Mouse (Mus musculus) left cerebral cortex, postnatal 25 days (tissue): ENCODE results near the gene Zfp422. TPM values are rescaled to one million over a fixed set of nuclear protein-coding genes. Genes with fewer than 3 reads are reported as not detected.
A peak's percentile ranks its signal among the peaks of the same experiment; 100 is the strongest.
"Not testable (repeated sequence)": the region's sequence is repeated elsewhere in the genome, so short reads cannot be mapped to it uniquely, and the experiment has no call there.

Experiments
- DNase-seq, 2 experiments: peaks; one replicate each; pipeline ENCODE4 v3.0.0; 2022; ENCODE audit warnings: low spot score in 2 of 2, mixed read lengths in 1 of 2
- intact Hi-C: fragments of 180-260 bp; cut with DNase I; formaldehyde crosslinking; loops from one replicate; pipeline ENCODE4 v1.15.1; 2025
- total RNA-seq, 2 experiments: library from RNA; stranded (reverse); gene quantifications; 2 replicates each; pipeline ENCODE4 v1.2.3; 2021

Gene Zfp422
- total RNA-seq, 2 experiments from 2014 or later, result 23.2 to 24.2 TPM

DNA sequence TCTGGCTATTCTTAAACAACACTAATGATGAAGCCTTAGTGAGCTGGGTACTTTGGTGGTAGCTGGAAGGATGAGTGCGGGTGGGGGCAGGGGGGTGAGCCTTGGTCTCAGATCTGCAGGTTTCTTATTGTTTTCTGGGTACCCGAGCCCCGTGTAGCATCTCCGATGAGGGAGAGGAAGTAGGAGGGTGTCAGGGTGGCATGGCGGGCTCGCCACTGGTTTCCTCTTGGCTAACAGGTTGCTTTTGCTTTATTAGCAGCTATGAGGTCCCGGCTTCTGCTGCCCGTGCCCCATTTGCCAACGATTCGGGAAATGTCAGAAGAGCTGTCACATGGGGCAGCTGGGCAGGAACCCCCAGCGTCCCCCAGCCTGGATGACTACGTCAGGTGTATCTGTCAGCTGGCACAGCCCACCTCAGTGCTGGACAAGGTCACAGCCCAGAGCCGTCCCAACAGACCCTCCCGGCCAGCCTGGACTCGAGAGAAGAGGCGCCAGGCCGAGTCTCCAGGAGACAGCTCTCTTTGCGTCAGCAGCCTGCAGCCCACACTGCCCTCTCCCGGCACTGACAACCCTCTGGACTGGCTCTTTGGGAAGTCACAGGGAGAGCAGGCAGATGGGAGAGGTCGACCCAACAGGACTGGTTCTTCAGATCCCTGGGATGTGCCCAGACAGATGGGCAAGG is 22.8 kb upstream of the Zfp422 start:
- no peak for DNase-seq
- intact Hi-C loops, result loop anchor here (5.0 to 10.0 kb wide), 2 partner anchors 113 to 516 kb away; partner anchors contain the start of gene Cxcl12

DNA sequence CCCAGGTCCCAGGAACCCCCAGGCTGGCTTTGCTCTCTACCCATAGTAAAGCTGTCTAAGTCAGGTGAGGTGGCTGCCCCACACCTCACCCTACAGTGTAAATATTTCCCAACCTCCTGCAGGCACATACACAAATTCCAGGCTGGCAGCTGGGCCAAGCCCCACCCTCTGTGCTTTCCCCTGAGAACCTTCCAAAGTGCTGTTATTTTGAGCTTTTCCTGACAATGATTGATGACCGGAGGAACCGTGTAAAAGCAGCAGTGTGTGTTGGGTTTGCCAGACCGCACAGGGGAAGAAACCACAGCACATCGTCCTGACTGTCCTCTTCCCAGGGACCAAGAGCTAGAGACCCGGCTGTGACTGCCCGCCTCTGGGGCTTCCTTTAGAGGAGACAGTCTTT is 21.6 kb upstream of the Zfp422 start, which contains the start of gene Depp1:
Depp1 (plus strand) TSS at position 204 of the 400 bp plus-strand sequence.
- intact Hi-C loops, result loop anchor here (5.0 to 10.0 kb wide), 2 partner anchors 114 to 517 kb away; partner anchors contain the start of gene Cxcl12

DNA sequence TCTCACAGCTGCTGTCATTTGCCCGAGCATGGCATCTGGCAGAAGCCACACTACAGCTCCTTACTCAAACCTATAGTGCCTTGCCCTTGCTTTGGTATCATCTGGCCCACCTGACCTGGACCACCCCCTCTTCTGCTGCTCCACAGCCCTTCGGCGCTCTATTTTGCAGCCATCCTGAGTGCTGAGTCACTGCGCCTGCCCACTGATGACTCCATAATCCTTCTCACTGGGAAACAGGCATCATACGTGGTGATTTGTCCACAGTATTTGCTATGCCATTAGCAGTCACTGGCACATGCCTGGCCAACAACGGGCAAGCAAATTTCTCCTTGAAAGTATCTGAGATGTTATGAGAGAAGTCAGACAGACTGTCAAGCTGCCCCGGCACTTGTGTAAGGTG is 21.0 kb upstream of the Zfp422 start:
- DNase-seq, result no peak
- intact Hi-C loops, result loop anchor here (5.0 to 10.0 kb wide), 3 partner anchors 115 to 517 kb away; partner anchors contain the start of gene Cxcl12

More for the DNA sequence above, 21.6 kb upstream of the Zfp422 start, which contains the start of gene Depp1:
- no peak for DNase-seq

DNA sequence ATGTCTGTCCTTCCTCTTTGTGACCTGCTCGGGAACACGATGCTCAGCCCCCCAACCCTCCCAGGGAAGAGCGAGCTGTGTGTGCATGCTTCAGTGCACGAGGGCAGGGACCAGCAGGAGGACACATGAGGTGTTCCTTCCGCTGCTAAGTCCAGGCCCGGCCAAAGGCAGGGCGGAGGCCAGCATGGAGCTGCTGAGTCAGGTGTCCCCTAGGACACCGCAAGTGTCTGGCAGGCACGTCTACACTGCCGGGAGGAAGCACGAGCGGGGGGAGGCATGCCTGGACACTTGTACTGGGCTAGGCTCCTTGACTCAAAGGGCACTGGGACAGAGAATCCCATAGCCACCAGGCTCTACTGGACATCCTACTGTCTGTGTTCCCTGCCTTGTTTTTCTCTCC is 19.0 kb upstream of the Zfp422 start:
- intact Hi-C loops, result loop anchor here (10.0 kb wide), 1 partner anchor 257 kb away; no protein-coding TSS in a partner anchor
- no peak for DNase-seq

DNA sequence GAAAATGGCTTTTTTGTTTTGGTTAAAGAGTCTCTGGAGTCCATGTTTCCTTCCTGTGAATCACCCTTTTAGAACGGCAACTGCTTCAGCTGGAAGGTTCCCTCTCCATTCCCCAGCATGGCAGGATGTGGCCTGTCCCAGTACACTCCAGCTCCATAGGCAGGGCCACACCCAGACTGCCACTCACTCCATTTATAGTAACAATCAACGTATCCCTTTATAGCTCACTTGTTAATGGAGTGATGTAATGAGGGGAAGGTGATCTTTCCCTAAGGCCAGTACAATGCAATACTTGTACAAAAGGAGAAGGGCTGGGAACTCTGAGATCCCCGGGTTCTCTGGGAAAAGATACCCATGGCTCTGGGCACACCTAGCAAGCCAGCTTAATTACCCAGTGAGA is 15.5 kb upstream of the Zfp422 start:
- DNase-seq, result no peak
- intact Hi-C loops, result loop anchor here (10.0 kb wide), 1 partner anchor 260 kb away; no protein-coding TSS in a partner anchor

DNA sequence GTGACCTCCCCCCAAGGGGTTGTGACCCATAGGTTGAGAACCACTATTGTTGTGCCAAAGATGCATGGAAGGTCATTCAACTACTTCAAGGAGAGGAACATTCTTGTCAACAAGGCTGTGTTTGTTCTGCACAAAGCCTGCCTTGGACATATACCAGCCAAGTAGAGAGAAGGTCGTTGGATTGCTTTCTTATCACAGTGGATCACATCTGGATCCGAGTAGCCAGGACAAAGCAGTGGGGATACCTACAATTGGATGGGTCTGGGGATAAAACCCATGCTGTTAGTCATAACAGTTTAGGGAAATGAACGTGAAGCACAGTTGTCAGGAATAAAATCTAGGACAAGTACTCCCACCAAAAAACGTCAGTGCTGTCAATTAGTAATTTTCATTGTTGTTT is 15.1 kb upstream of the Zfp422 start:
- DNase-seq, result no peak
- intact Hi-C loops, result loop anchor here (10.0 kb wide), 1 partner anchor 261 kb away; no protein-coding TSS in a partner anchor

DNA sequence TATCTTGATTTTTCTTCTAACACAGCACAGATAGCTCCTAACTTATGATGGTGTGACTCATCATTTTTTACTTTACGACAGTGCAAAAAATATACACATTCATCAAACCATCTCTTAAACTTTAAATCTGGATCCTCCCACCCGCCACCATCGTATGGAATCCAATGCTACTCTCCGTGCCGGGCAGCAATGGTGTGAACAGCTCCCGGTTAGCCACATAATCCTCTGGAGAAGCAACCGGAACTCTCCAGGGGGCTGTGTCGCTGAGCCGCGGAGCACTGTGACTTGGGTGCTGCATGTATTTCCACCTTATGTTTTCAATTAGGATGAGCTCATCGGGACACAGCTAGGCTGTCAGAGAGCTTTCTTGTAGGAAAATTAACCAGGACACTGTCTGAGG is 14.1 kb upstream of the Zfp422 start:
- peak; percentile 61 to 95 for DNase-seq
- intact Hi-C loops, result loop anchor here (10.0 kb wide), 1 partner anchor 262 kb away; no protein-coding TSS in a partner anchor

DNA sequence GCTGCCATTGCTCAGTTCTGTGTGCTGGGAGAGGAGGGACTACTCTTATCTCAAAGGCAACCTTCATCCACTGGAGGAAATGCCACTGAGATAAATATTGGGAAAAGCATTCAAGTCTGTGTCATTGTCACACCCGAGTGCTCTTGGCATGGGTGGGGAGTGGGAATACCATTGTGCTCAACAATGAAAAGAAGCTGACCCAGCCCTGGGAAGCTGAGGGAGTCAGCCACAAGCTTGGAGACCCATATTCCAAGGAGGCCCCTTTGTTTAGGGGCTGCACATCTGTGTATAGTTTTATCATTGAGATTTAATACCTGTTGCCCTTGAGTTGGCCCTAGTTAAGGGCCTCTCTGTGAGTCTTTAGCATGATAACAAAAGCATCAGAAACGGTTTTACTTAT is 10.9 kb upstream of the Zfp422 start:
- no peak for DNase-seq
- intact Hi-C loops, result loop anchor here (10.0 kb wide), 1 partner anchor 265 kb away; no protein-coding TSS in a partner anchor

DNA sequence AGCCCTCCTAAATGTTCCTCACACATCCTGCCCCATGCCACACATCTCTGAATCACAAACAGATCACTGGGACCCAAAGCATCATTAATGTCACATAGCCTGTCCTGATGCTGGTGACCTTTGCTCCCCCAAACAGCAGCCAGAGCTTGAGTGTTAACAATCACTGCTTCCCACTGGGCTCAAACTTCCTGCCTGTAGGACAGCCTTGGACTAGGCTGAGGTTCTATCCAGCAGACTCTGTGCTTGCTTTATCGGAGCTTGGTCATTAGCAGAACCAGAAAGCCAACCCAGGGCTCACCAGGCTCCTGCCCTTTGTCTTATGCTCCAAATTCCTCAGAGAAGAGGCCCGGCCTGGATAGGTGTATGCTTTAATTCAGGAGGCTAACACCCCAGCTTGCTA is 10.1 kb upstream of the Zfp422 start:
- DNase-seq, result no peak
- intact Hi-C loops, result no loop called here

DNA sequence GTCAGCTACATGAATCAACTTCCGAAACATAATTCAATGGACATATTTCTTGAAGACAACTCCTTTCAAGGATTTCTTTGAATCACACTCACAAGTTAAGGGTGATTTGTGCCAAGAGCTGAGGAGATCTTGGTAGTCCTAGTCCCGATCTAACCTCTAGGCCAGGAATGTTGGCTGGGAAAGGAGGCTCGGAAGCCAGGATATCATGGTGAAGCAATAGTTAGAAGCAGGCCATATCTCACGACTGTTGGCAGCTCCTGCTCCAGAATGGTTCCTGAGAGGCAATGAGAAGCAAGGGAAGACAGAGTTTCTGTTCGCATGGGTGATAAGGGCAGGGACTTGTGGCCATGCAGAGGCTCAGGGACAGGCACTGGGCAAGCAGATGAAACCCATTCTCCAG is 8.7 kb upstream of the Zfp422 start:
- no peak for DNase-seq
- intact Hi-C loops, result no loop called here

DNA sequence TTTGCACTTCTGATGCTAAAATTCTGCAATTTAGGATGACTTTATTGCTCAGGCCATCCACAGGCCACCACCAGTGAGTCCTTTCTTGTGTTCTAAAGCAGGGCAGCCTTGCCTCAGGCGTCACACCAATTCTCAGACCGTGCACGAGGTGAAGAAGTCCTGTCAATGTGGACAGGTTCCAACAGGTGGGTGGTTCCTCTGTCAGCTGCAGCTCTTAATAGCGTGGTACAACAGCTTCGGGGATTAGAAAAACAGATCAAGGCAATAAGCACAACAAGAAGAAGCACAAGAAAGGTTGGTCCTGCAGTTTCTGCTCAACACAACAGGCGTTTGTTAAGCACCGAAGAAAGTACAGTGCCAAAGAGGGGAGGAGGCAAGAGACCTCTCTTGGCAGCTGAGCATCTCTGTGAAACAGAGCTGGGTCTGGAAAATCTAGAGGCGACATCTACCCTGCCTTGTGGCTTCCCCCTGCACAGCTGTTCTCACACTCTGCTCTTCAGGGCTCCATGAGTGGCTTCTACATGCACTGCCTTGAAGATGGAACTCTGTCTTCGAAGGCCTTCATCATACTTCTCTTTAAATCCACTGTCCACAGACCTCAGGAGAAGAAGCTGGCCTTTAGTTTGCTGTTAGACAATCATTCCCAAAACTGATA is 7.9 kb upstream of the Zfp422 start:
- intact Hi-C loops, result no loop called here
- no peak for DNase-seq

DNA sequence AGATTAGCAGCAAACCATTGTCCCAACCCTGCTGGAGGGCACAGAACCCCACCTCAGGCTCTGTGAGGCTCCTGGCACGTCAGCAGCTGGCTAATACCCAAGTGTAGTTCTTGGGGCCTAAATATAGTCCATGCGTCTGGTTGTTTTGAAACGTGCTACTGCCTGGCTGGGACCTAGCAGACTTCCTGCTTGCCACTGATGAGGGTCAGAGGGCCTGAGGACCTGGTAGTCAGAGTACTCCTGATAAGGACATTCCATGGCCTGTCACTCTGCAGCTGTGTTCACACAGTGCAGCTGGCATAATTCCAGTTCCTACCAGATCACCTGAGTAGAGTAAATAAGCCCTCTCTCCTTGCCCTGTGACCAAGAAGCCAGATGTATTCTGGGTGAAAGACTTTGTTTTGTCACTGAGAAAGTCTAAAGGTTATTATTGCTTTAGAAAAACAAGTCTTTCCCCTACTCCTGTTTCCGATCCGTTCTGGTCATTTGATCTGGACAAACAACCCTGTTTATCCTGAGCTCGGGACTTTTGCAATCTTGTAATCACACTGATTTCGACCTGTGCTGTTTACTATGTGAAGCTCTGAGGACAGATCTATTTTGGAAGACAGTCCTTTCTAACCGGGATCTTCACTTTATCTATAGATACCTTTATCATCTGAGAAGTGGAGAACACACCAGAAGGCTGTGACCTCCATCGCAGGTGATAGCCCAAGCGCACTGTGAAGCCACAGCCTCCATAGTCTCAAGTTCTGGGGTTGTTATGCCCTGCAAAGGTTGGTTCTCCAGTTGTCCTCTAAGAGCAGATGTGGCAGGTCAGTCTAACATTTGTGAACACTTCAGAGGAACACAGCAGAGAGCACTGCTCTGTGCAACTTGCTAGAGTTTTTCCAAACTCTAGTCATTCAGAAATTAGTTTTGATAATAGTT is 6.7 kb upstream of the Zfp422 start:
- DNase-seq, result no peak
- intact Hi-C loops, result no loop called here

DNA sequence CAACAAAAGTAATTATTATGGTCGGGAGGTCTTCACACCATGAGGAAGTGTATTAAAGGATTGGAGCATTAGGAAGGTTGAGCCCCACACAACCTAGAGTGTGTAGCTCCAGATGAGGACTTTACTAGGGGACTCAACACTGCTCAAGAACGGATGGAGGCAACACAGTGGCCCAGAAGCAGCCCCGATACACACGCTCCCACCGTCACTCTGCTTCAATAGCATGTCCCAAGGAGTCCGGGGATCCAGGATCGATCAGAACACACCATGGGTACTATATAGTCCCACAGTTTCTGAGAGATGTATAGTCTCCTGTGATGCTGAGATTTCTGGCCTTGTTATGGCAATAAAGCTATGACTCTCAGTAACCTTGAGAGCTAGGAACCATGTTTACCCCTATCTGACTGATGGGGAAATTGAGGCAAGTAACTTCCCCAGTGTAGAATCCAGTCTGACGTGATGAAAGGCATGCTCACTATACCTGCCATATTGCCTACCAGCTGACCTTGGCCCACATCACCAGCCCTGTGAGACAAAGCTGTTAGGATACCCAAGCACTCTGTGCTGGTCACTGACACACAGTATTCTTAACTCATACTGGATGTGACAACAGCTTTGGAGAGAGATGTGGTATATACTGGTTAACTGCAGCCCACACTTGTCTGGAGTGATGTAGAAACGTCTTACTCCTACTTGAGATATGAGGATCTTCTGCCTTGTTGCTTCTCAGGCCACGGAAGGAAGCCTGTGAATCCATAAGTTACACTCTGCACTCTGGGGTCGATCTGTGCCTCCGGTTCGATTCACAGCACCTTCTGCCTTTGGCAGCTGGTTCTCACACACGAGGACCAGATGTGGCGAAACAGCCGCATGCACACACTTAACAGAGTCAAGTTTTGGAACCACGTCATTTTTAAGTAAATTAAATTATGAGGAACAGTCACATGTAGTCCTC is 5.2 kb upstream of the Zfp422 start:
- intact Hi-C loops, result loop anchor here (5.0 kb wide), 1 partner anchor 1193 kb away; no protein-coding TSS in a partner anchor
- no peak for DNase-seq

DNA sequence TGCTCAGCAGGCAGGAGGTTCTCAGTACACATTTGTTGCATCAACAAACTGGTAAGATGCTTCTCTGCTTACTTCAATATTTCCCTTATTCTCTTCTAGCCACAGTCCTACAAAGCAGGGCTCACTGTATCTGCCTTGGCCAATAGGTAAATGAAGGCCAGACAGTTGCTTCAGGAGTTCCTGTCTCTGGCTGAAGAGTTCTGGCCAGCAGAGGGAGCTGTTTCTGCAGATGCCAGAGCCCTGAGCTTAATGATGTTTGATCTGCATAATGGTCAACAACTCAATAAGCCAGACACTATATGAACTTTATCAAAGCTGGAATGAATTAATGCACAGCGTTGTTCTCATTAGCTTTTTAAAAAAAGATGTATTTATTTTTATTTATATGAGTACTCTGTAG is 3.3 kb upstream of the Zfp422 start:
- peak; percentile 67 to 84 for DNase-seq
- intact Hi-C loops, result loop anchor here (5.0 kb wide), 1 partner anchor 1195 kb away; no protein-coding TSS in a partner anchor

DNA sequence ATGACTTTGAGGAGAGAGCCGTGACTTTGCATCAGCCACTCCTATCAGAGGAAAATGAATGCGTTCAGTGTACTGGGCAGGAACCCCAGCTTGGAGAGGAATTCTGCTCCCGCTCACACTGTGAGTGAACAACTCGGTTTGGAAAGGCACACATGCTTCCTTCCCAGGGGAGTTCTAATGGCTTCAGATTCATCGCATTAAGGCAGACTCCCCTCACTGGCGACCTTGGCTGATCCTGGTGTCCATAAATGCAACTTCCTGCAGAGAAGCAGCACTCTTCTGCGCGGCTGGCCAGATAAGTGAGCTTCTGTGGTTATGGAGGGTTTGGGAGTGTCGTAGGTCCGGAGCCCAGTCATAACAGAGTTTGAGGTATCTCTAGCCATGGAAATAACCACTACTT is 967 bp upstream of the Zfp422 start:
- intact Hi-C loops, result loop anchor here (2.0 to 5.0 kb wide), 2 partner anchors 25 to 1198 kb away; no protein-coding TSS in a partner anchor
- no peak for DNase-seq

DNA sequence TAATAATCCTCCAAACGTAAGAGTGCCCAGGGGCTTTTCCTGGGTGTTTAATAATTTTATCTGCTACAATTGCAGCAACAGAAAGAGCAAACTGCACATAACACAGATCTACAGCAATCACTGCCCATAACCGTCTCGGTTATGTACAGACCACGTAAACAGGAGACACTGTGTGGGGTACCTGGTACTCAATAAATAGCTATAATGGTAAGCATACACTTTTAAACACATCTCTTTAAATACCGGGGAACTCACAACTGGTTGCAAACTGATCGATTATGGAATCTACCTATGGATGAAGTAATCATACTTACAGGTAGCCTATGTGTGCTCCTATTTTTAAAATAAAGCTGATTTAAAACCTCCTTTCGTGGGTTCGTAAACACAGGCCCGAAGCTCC is 704 bp downstream of the Zfp422 start:
- intact Hi-C loops, result no loop called here
- DNase-seq, result no peak

DNA sequence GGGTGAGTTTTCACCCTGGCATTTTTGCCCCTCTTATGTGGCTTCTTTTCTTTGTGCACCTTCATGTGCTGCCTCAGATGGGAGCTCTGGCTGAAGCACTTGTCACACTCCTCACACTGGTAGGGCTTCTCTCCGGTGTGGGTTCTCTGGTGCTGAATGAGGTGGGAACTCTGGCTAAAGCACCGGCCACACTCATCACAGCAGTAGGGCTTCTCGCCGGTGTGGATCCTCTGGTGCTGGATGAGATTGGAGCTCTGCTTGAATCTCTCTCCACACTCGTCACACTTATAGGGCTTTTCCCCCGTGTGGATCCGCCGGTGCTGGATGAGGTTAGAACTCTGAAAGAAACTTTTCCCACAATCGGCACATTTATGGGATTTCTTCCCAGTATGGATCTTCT is 2.4 kb downstream of the Zfp422 start:
- intact Hi-C loops, DNase-seq: not testable (repeated sequence)

DNA sequence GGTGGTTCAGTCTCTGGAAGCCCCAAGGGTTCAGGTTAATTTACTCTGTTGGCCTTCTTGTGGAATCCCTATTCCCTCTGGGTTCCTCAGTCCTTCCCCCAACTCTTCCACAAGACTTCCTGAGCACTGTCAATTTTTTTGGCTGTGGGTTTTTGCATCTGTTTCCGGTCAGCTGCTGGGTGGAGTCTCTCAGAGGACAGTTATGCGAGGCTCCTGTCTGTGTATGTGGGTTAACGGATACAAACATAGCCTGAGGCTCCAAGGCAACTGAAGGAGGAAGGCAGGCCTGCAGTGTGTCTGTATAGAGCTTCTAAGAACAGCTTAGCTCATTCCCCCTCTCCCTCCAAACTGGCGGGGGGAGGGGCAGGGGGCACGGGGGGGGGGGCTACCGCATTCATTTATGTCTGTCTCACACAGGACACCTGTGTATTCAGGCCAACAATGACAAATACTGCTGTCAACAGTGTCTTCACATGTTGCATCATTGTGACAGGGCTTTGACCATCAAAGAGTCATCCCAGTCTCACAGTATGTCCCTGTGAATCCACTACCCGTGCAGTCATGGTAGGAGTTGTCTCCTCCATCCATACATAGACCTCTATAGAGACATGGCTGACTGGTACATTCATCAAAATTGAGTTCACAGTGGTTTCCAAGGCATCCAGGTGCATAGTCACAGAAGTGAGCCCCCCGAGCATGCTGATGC is 7.3 kb downstream of the Zfp422 start:
- intact Hi-C loops, result no loop called here

More for the DNA sequence above, 7.3 kb downstream of the Zfp422 start:
- DNase-seq, result no peak
